In the genomic region with DNA sequence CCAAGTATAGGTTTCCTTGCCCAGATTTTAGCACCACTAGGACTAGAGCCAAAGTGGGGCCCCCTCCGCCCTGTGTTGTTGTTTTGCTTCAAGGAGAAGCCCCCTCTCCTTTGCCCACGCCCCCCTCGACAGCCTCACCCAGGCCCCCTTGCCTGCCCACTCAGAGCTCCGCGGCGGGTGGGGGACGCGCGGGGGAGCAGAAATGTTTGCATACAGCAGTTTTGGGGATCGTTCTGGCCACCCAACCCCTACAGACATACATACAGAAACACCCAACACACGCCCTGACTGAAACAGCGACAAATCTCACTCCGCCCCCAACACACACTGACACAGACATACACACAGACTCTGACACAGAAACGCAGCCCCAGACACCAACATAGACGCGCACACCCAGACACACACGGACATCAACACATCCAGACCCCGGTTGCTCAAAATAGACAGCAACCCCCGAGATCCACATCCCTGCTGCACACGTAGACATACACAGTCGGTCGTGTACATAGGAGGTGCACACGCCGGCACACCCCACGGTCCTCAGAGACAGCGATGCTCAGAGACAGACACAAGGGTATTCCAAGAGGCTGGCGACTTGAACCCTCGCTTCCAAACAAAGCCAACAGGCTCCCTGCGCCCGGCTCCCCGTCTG, we compare ENCODE assay signal across 8 mouse cellular contexts. TPM values are rescaled to one million over a fixed set of nuclear protein-coding genes. Genes with fewer than 3 reads are reported as not detected.
DNase-seq lines count a peak whose midpoint lies in the region; ATAC-seq and TF ChIP-seq lines count a peak whose summit lies in the region.

No protein-coding gene starts in this region.

- H3K27ac ChIP-seq in kidney, postnatal 0 days, result no peak overlapping the region
- H3K27ac ChIP-seq in kidney, adult 2 months (ENCODE audit: insufficient read depth, low read depth, low read length), result no peak overlapping the region
- peak overlapping the region; percentile 87 for H3K27ac ChIP-seq in hindbrain, embryonic 12.5 days
- H3K27ac ChIP-seq in liver, embryonic 12.5 days, result no peak overlapping the region
- no peak overlapping the region for H3K27ac ChIP-seq in stomach, embryonic 14.5 days (ENCODE audit: low read length)

- H3K27me3 ChIP-seq in kidney, postnatal 0 days (ENCODE audit: insufficient read depth, low read length), result peaks cover 31% of the 10 kb centered on the region
- H3K27me3 ChIP-seq in kidney, adult 2 months (replicated peaks; ENCODE audit: control insufficient read depth, insufficient read depth, low read length), result no peaks in the 10 kb centered on the region
- no peaks in the 10 kb centered on the region for H3K27me3 ChIP-seq in hindbrain, embryonic 12.5 days
- peaks cover 67% of the 10 kb centered on the region for H3K27me3 ChIP-seq in liver, embryonic 12.5 days (replicated peaks)
- H3K27me3 ChIP-seq in stomach, embryonic 14.5 days (ENCODE audit: control insufficient read depth, insufficient read depth, low read length), result no peaks in the 10 kb centered on the region; the same call in 1 of the 2 replicates

- H3K9ac ChIP-seq in kidney, postnatal 0 days (ENCODE audit: low read depth, low read length), result no peak overlapping the region
- H3K9ac ChIP-seq in hindbrain, embryonic 12.5 days, result peak overlapping the region; percentile 94
- no peak overlapping the region for H3K9ac ChIP-seq in liver, embryonic 12.5 days
- H3K9ac ChIP-seq in stomach, embryonic 14.5 days (replicated peaks; ENCODE audit: low read depth, low read length), result 0 out of 2 replicates have a peak overlapping the region, but pooled peaks have one; percentile 28

- peak overlapping the region; percentile 37 for H3K4me3 ChIP-seq in kidney, postnatal 0 days (replicated peaks; ENCODE audit: low read depth, low read length)
- no peak overlapping the region for H3K4me3 ChIP-seq in kidney, adult 2 months (ENCODE audit: insufficient read depth, low read depth, low read length)
- H3K4me3 ChIP-seq in hindbrain, embryonic 12.5 days, result peak overlapping the region; percentile 87
- peak overlapping the region; percentile 42 for H3K4me3 ChIP-seq in liver, embryonic 12.5 days
- H3K4me3 ChIP-seq in stomach, embryonic 14.5 days (ENCODE audit: low read depth, low read length), result peak overlapping the region; percentile 52

- TF ChIP-seq CTCF in kidney, postnatal 0 days (IDR thresholded peaks at IDR 0.05; ENCODE audit: low read depth), result no peak
- no peak for TF ChIP-seq CTCF in kidney, adult 2 months (conservative IDR thresholded peaks at IDR 0.05; ENCODE audit: insufficient read depth, insufficient read length, low read depth, low read length)

- ATAC-seq in kidney, postnatal 0 days (replicated peaks; ENCODE audit: low FRiP score, low read depth), result no peak; the same call in 1 of the 2 replicates
- ATAC-seq in hindbrain, embryonic 12.5 days (ENCODE audit: low FRiP score), result peak; percentile 72
- ATAC-seq in liver, embryonic 12.5 days, result peak; percentile 16; the same call in 1 of the 2 replicates
- ATAC-seq in stomach, embryonic 14.5 days (ENCODE audit: insufficient number of reproducible peaks, insufficient read depth, low FRiP score, low read depth), result peak; percentile 34; the same call in 1 of the 2 replicates

- H3K4me1 ChIP-seq in kidney, postnatal 0 days (replicated peaks; ENCODE audit: insufficient read depth, low read length), result no peaks in the 10 kb centered on the region
- no peaks in the 10 kb centered on the region for H3K4me1 ChIP-seq in kidney, adult 2 months (ENCODE audit: control insufficient read depth, insufficient read depth, low read length)
- H3K4me1 ChIP-seq in hindbrain, embryonic 12.5 days, result peaks cover 15% of the 10 kb centered on the region
- peaks cover 19% of the 10 kb centered on the region for H3K4me1 ChIP-seq in liver, embryonic 12.5 days
- peaks cover 10% of the 10 kb centered on the region for H3K4me1 ChIP-seq in stomach, embryonic 14.5 days (ENCODE audit: control insufficient read depth, insufficient read depth, low read length)

- DNase-seq in kidney, postnatal 0 days (ENCODE audit: low spot score), result no peak
- DNase-seq in kidney, adult 2 months, result no peak
- peak; percentile 42 to 62 for DNase-seq in cerebellum, postnatal 36 days
- DNase-seq in kidney, adult 18-20 months, result no peak
- no peak for DNase-seq in lung, adult 18-20 months

- WGBS in kidney, postnatal 0 days, result 1% methylated on average over 31 of the region's 31 CpGs
- 2% methylated on average over 31 of the region's 31 CpGs for WGBS in kidney, adult 2 months
- under 1% methylated on average over 31 of the region's 31 CpGs for WGBS in hindbrain, embryonic 12.5 days
- WGBS in liver, embryonic 12.5 days (ENCODE audit: insufficient replicate concordance), result 1% methylated on average over 31 of the region's 31 CpGs
- under 1% methylated on average over 31 of the region's 31 CpGs for WGBS in stomach, embryonic 14.5 days

- peak overlapping the region; percentile 69 for H3K4me2 ChIP-seq in kidney, postnatal 0 days (ENCODE audit: low read length)
- peak overlapping the region; percentile 83 for H3K4me2 ChIP-seq in hindbrain, embryonic 12.5 days (replicated peaks)
- H3K4me2 ChIP-seq in liver, embryonic 12.5 days, result peak overlapping the region; percentile 61
- H3K4me2 ChIP-seq in stomach, embryonic 14.5 days (replicated peaks; ENCODE audit: low read depth, low read length), result peak overlapping the region; percentile 92

- TF ChIP-seq POLR2A in kidney, adult 2 months (IDR thresholded peaks at IDR 0.05; ENCODE audit: low read depth, low read length), result no peak

- H3K36me3 ChIP-seq in kidney, postnatal 0 days (ENCODE audit: insufficient read depth, low read length), result no peaks in the 10 kb centered on the region
- no peaks in the 10 kb centered on the region for H3K36me3 ChIP-seq in kidney, adult 2 months (ENCODE audit: control insufficient read depth, insufficient read depth, low read length)
- no peaks in the 10 kb centered on the region for H3K36me3 ChIP-seq in hindbrain, embryonic 12.5 days
- H3K36me3 ChIP-seq in liver, embryonic 12.5 days, result no peaks in the 10 kb centered on the region
- no peaks in the 10 kb centered on the region for H3K36me3 ChIP-seq in stomach, embryonic 14.5 days (ENCODE audit: control insufficient read depth, insufficient read depth, low read length)

- H3K9me3 ChIP-seq in kidney, postnatal 0 days (replicated peaks; ENCODE audit: low read length), result no peaks in the 10 kb centered on the region
- H3K9me3 ChIP-seq in hindbrain, embryonic 12.5 days (replicated peaks), result no peaks in the 10 kb centered on the region
- H3K9me3 ChIP-seq in liver, embryonic 12.5 days (replicated peaks), result no peaks in the 10 kb centered on the region
- H3K9me3 ChIP-seq in stomach, embryonic 14.5 days (ENCODE audit: control insufficient read depth, low read depth, low read length), result no peaks in the 10 kb centered on the region

RNA-seq across cellular contexts. Expression of gene Cadm3, which starts 0.7 kb away (rescaled TPM):
- polyA plus RNA-seq in kidney, postnatal 0 days (2015; fragmentation: Nextera tagmentation; extraction: Ambion mirVana), result 0.28 and 0.41 TPM in 2 replicates
- polyA plus RNA-seq in kidney, adult 2 months (2012; rRNA removed), result 1.8 and 2.4 TPM in 2 replicates
- 20.1 and 25.7 TPM in 2 replicates for polyA plus RNA-seq in hindbrain, embryonic 12.5 days (2016; fragmentation: Nextera tagmentation; extraction: Ambion mirVana)
- 1.1 and 1.3 TPM in 2 replicates for polyA plus RNA-seq in liver, embryonic 12.5 days (2016; fragmentation: Nextera tagmentation; extraction: Ambion mirVana)
- 8.8 and 10.1 TPM in 2 replicates for polyA plus RNA-seq in stomach, embryonic 14.5 days (2014; fragmentation: Nextera tagmentation; extraction: Ambion mirVana)

RNA-seq across cellular contexts. Expression of gene Aim2, which starts 16.1 kb away (rescaled TPM):
- 2.9 and 3.5 TPM in 2 replicates for polyA plus RNA-seq in kidney, postnatal 0 days (2015; fragmentation: Nextera tagmentation; extraction: Ambion mirVana)
- 0.68 and 1.8 TPM in 2 replicates for polyA plus RNA-seq in kidney, adult 2 months (2012; rRNA removed)
- 3.2 and 3.9 TPM in 2 replicates for polyA plus RNA-seq in hindbrain, embryonic 12.5 days (2016; fragmentation: Nextera tagmentation; extraction: Ambion mirVana)
- 2.8 and 4.0 TPM in 2 replicates for polyA plus RNA-seq in liver, embryonic 12.5 days (2016; fragmentation: Nextera tagmentation; extraction: Ambion mirVana)
- polyA plus RNA-seq in stomach, embryonic 14.5 days (2014; fragmentation: Nextera tagmentation; extraction: Ambion mirVana), result 1.3 and 2.2 TPM in 2 replicates

RNA-seq across cellular contexts. Expression of gene Ackr1, which starts 33.3 kb away (rescaled TPM):
- polyA plus RNA-seq in kidney, postnatal 0 days (2015; fragmentation: Nextera tagmentation; extraction: Ambion mirVana), result 0.13 and 0.15 TPM in 2 replicates
- 0.87 and 2.0 TPM in 2 replicates for polyA plus RNA-seq in kidney, adult 2 months (2012; rRNA removed)
- polyA plus RNA-seq in hindbrain, embryonic 12.5 days (2016; fragmentation: Nextera tagmentation; extraction: Ambion mirVana), result 7.8 and 9.3 TPM in 2 replicates
- 54.2 and 56.5 TPM in 2 replicates for polyA plus RNA-seq in liver, embryonic 12.5 days (2016; fragmentation: Nextera tagmentation; extraction: Ambion mirVana)
- polyA plus RNA-seq in stomach, embryonic 14.5 days (2014; fragmentation: Nextera tagmentation; extraction: Ambion mirVana), result 1.5 and 1.9 TPM in 2 replicates

Comparison
In these comparisons a context has a peak if more than half of its experiments do, and no peak if none do; other contexts are left out.
1. DNase-seq: peak in cerebellum, postnatal 36 days (2 of 2); none in kidney, postnatal 0 days (single experiment), kidney, adult 2 months (single experiment), kidney, adult 18-20 months (single experiment) and lung, adult 18-20 months (0 of 2).
2. H3K9ac ChIP-seq: peak in hindbrain, embryonic 12.5 days (single experiment) and stomach, embryonic 14.5 days (single experiment); none in kidney, postnatal 0 days (single experiment) and liver, embryonic 12.5 days (single experiment).
3. Peak in every context shown above with its lines, with median percentiles within 50 percentile points of each other: H3K4me2 ChIP-seq.